Mouse (Mus musculus): ENCODE results near the gene Hipk2.
A peak's percentile ranks its signal among the peaks of the same experiment; 100 is the strongest.

Hipk2 gene

DNA sequence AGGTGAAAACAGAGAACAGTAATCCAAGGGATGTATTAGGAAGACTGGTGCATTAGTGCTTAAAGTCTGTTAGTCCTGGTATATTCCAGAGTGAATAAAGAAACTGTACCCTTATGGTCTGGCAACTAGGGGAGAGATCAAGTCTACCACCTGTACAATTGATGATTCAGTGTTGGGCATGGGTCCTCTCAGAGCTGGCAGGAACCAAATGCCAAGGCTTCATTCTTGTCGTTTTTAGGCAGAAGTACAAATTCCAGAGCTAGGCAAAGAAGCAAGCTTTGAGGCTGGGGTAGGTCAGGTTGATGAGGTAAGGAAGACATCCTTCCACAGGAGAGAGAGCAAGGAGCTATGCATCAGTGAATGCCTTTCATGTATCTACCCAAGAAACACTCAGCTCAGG lies 35.2 kb downstream of the Hipk2 start:
- no peaks in the 10 kb centered on the region for H3K27me3 ChIP-seq (ENCODE audit: control insufficient read depth, insufficient read depth, low read length, poor library complexity, severe bottlenecking)
- H3K36me3 ChIP-seq (ENCODE audit: control insufficient read depth, insufficient read depth, low read length, poor library complexity, severe bottlenecking) = no peaks in the 10 kb centered on the region
- DNase-seq (ENCODE audit: low read depth, low spot score) = no peak

DNA sequence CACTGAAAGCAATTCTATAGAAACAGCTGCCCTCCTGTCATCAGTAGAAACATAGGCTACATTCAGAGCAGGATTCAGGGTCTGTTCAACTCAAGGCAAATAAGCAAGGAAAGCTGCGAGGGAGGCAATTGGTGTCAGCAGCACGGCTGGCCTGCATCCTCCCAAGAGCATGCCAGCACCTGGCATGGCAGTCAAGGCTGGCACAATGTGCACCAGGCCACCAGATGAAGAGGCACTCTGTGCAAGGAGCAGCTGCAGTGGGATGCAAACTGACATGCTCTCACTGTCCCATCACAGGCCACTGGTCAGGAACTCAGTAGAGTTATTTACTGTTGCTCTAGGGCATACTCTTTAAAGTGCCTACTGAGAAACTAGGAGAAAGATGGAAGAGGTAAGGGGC lies 35.6 kb downstream of the Hipk2 start:
- no peaks in the 10 kb centered on the region for H3K27me3 ChIP-seq (ENCODE audit: control insufficient read depth, insufficient read depth, low read length, poor library complexity, severe bottlenecking)
- H3K36me3 ChIP-seq (ENCODE audit: control insufficient read depth, insufficient read depth, low read length, poor library complexity, severe bottlenecking) = no peaks in the 10 kb centered on the region
- no peak for DNase-seq (ENCODE audit: low read depth, low spot score)

DNA sequence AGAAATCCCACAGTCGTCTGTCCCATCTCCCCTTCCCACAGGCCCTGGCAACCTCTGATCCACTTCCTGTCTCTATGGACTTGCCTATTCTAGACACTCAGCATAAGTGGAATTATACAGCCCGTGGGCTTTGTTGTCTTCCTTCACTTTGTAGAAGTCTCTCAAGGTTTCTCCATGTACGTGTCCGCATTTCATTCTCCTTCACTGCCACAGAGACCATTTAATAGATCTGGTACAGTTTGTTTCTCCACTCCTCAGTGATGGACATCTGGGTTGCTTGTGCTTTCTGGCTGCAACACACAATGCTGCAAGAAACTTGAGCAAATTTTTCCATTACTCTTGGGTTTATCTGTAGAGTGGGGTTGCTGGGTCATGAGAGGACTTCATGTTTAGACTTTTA lies 36.1 kb downstream of the Hipk2 start:
- no peak for DNase-seq (ENCODE audit: low read depth, low spot score)
- H3K27me3 ChIP-seq (ENCODE audit: control insufficient read depth, insufficient read depth, low read length, poor library complexity, severe bottlenecking) = no peaks in the 10 kb centered on the region

DNA sequence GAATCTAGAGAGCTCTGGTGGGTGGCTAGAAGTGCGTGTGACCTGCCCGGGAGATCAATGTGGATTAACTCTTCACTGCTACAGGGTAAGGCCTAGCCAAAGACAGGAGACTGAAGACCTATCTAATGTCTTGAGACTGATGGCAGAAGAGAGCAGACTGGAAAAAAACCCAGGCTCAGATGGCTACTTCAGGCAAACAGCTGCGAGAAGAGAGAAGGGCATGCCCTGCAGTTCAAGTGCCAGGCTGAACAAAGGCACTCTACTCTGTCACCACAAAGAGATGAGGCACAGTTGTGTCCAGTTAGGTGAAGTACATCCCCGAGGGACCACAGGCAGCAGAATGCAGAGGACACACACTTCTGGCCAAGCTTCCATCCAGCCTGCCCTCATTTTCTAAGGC lies 37.9 kb downstream of the Hipk2 start:
- DNase-seq (ENCODE audit: low read depth, low spot score) = no peak
- no peaks in the 10 kb centered on the region for H3K36me3 ChIP-seq (ENCODE audit: control insufficient read depth, insufficient read depth, low read length, poor library complexity, severe bottlenecking)
- no peaks in the 10 kb centered on the region for H3K27me3 ChIP-seq (ENCODE audit: control insufficient read depth, insufficient read depth, low read length, poor library complexity, severe bottlenecking)

More for the DNA sequence above, 36.1 kb downstream of the Hipk2 start:
- no peaks in the 10 kb centered on the region for H3K36me3 ChIP-seq (ENCODE audit: control insufficient read depth, insufficient read depth, low read length, poor library complexity, severe bottlenecking)

DNA sequence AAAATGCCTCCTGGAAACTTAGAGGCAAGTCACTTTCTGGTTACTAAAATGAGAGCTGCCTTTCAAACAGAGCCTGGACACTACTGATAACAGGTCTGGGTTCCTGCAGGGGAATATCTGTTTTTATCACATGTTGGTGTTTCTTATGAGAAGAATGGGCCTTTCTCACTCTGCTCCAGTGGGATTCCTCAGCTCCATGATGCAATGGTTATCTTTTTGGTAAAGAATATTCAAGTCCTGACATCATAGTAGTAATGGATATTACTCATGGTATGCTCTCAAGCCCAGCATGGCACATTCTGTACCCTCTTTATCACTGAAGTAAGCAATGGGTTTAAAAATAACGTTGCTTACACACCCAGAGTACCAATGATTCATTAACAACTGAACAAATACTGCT lies 40.7 kb downstream of the Hipk2 start:
- H3K27me3 ChIP-seq (ENCODE audit: control insufficient read depth, insufficient read depth, low read length, poor library complexity, severe bottlenecking) = no peaks in the 10 kb centered on the region
- H3K36me3 ChIP-seq (ENCODE audit: control insufficient read depth, insufficient read depth, low read length, poor library complexity, severe bottlenecking) = no peaks in the 10 kb centered on the region
- DNase-seq (ENCODE audit: low read depth, low spot score) = no peak

DNA sequence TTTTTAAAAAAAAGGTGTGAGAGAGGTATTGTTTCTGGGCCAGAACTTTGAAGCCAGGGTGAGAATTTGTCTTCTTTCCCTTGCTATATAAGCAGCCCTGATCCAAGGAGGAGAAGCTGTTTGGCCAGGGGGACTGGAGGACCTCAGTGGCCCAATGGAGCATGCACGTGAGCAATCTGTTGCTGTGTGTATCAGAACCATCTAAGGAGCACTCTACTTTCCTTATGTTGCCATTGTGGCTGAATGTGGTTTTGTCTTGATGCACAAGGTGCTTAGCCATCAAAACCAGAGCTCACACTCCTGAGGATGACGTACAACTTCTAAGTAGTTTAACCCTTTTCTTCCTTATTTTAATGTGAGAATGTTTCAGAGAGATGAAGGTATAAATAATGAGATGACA lies 41.2 kb downstream of the Hipk2 start:
- Histone ChIP-seq H3K36me3 (ENCODE audit: control insufficient read depth, insufficient read depth, low read length, poor library complexity, severe bottlenecking) (no peaks in the 10 kb centered on the region), H3K27me3 (ENCODE audit: control insufficient read depth, insufficient read depth, low read length, poor library complexity, severe bottlenecking) (no peaks in the 10 kb centered on the region)
- no peak for DNase-seq (ENCODE audit: low read depth, low spot score)

DNA sequence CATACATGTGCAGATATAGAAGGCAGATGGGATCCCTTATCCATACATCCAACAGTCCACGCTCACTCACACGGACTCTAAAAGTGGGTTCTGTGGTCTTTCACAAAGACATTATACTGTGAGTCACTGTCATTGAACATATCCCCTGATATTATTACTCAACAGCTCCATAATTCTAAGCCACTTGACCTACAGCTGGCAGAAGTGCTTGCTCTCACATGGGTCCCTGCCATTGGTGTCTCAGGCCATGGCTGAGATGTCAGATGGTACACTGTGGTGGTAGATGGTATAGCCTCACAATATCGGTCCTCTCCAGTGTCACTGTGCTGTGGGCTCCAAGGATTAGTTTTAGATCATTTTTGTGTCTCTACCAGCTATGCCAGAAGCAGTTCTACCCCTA lies 42.2 kb downstream of the Hipk2 start:
- Histone ChIP-seq H3K36me3 (ENCODE audit: control insufficient read depth, insufficient read depth, low read length, poor library complexity, severe bottlenecking) (no peaks in the 10 kb centered on the region), H3K27me3 (ENCODE audit: control insufficient read depth, insufficient read depth, low read length, poor library complexity, severe bottlenecking) (no peaks in the 10 kb centered on the region)
- no peak for DNase-seq (ENCODE audit: low read depth, low spot score)

DNA sequence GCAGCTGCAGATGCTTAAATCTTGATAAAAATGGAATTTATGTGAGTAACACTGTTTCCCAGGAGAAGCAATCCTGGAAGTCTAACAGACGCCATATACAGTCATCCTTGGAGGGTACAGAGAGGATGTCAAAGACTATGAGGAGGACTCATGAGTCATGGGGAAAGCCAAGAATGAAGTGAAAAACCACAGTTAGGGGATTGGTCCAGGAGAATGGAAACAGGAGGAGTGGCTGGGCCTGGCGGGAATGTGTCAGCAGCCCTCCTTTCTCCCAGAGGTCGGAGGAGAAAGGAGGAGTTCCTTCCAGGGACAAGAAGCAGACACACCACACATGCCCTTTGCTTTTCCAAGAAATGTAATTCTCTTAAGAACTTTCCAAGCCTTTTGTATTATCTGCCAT lies 46.5 kb downstream of the Hipk2 start:
- Histone ChIP-seq H3K27me3 (ENCODE audit: control insufficient read depth, insufficient read depth, low read length, poor library complexity, severe bottlenecking) (no peaks in the 10 kb centered on the region), H3K36me3 (ENCODE audit: control insufficient read depth, insufficient read depth, low read length, poor library complexity, severe bottlenecking) (no peaks in the 10 kb centered on the region)
- DNase-seq (ENCODE audit: low read depth, low spot score) = no peak

DNA sequence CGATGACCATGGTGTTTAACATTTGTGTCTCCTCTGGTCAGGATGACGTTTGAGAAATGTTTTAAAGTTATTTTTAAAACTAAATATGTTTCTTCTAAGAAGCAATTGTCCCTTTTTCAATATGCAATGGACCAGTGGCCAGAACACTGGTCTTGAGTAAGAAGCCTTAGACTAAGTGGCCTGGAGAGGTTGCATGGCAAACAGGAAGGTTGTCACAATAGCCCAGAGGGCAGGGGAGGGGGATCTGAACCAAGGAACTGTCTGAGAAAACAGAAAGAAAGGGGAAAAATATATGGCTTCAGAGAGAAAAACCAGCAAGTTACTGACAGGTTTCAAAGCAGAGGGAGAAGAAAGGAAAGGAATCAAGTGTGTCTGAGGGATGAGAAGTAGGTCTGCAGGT lies 47.8 kb downstream of the Hipk2 start:
- DNase-seq (ENCODE audit: low read depth, low spot score) = no peak
- no peaks in the 10 kb centered on the region for H3K36me3 ChIP-seq (ENCODE audit: control insufficient read depth, insufficient read depth, low read length, poor library complexity, severe bottlenecking)
- H3K27me3 ChIP-seq (ENCODE audit: control insufficient read depth, insufficient read depth, low read length, poor library complexity, severe bottlenecking) = no peaks in the 10 kb centered on the region

DNA sequence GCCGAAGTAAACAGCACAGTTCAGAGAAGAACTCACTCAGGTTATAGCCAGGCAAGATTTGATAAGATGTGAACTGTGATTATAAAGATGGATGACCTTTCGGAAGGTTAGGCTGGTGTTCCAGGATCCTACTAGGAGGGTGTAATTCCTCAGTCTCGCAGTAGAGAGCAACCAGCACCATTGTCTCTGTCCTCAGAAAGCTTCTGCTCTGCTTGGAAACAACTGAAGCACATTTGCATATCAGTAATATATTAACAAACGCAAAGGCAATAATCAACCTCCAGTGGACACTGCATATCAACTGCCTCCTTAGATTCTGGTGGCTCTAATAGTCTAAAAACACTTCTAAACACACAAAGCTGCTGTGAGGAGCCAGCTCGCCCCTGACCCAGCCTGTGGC lies 48.5 kb downstream of the Hipk2 start:
- no peaks in the 10 kb centered on the region for H3K36me3 ChIP-seq (ENCODE audit: control insufficient read depth, insufficient read depth, low read length, poor library complexity, severe bottlenecking)
- no peak for DNase-seq (ENCODE audit: low read depth, low spot score)
- no peaks in the 10 kb centered on the region for H3K27me3 ChIP-seq (ENCODE audit: control insufficient read depth, insufficient read depth, low read length, poor library complexity, severe bottlenecking)

DNA sequence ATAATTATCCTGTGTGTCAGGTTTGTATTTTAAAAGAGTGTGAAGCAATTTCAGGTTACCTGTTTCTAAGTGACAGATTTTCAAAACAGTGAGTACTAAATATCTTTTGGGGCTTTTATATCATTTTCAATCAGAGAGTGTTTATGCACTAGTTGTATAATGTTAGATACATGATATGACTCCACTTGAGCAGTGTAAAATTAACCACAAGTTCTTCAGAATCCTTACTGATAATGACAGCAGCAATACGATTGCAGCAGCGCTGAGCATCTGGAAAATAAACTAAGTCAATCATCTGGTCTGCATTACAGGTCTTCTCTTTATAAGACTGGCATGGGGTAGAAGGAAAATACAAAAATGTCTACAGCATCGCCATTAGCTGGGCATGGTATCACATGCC lies 49.1 kb downstream of the Hipk2 start:
- H3K36me3 ChIP-seq (ENCODE audit: control insufficient read depth, insufficient read depth, low read length, poor library complexity, severe bottlenecking) = no peaks in the 10 kb centered on the region
- DNase-seq (ENCODE audit: low read depth, low spot score) = no peak
- no peaks in the 10 kb centered on the region for H3K27me3 ChIP-seq (ENCODE audit: control insufficient read depth, insufficient read depth, low read length, poor library complexity, severe bottlenecking)

DNA sequence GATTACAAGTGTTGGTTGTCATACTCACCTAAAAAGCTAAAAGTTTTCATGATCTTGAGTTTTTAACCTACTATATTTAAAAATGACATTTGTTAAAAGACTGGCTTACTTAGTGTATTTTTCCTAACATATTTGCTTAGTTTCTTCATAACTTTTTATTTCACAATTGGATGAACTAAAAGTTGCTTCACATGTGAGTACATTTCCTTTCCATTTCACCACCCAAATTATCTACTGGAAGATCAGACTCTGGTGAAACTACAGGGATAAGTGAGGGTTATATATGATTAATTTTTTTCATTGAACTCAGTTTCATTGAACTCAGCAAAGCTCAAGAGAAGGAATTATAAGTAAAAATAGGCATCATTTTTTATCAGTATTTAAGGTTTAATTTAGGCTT lies 50.1 kb downstream of the Hipk2 start:
- DNase-seq (ENCODE audit: low read depth, low spot score) = no peak
- Histone ChIP-seq H3K36me3 (ENCODE audit: control insufficient read depth, insufficient read depth, low read length, poor library complexity, severe bottlenecking) (no peaks in the 10 kb centered on the region), H3K27me3 (ENCODE audit: control insufficient read depth, insufficient read depth, low read length, poor library complexity, severe bottlenecking) (no peaks in the 10 kb centered on the region)

DNA sequence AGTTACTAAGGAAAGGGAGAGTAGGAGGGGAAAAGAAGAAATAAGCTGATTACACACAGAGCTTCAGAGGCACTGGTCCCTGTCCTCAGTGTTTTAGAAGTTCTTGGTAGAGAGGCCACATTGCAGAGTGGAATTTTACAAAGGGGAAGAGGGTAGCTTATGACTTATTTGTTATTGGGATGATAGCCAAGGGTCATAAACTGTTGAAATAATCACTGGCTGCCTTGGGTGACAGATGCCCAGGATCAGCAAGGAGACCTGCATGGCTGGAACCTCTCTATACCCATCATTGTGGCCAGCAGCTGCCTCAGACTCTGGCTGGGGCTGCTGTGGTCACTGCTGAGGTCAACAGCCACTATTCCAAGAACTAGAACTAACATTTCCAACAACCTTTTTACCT lies 52.1 kb downstream of the Hipk2 start:
- no peak for DNase-seq (ENCODE audit: low read depth, low spot score)
- Histone ChIP-seq H3K27me3 (ENCODE audit: control insufficient read depth, insufficient read depth, low read length, poor library complexity, severe bottlenecking) (no peaks in the 10 kb centered on the region), H3K36me3 (ENCODE audit: control insufficient read depth, insufficient read depth, low read length, poor library complexity, severe bottlenecking) (no peaks in the 10 kb centered on the region)

DNA sequence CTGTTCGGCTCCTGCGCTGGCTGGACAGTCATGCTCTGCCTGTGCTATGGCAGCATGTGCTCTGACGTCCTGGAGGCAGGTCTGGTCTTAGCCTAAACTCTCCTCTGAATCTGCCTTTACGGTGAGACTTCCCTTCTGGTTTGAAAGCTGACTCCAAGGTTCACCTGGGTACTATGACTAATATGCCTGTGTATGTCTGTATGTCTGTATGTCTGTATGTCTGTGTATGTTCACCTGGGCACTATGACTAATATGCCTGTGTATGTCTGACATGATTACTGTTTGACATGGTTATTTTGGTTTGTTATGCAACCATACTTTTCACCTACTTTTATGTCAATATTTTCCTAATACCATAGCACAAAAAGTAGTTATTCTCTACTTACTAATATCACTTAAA lies 52.8 kb downstream of the Hipk2 start:
- no peaks in the 10 kb centered on the region for H3K36me3 ChIP-seq (ENCODE audit: control insufficient read depth, insufficient read depth, low read length, poor library complexity, severe bottlenecking)
- no peaks in the 10 kb centered on the region for H3K27me3 ChIP-seq (ENCODE audit: control insufficient read depth, insufficient read depth, low read length, poor library complexity, severe bottlenecking)
- DNase-seq (ENCODE audit: low read depth, low spot score) = no peak

DNA sequence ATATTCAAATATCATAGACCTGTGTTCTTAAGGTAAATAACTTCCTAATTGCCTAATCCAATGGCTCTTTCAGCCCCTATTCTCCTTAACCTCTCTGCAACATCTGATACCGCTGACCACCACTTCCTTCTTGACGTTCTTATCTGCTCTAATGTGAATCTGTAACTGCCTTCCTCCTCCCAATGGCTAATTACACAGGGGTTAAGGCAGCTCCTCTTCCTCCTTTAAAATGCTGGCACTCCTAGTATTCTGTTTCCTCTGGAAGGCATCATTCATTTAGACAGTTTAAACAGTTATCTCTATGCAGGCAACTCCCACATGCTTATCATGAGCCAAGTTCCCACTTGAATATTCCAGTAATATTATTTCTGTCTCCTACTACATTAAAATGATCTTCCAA lies 54.3 kb downstream of the Hipk2 start:
- Histone ChIP-seq H3K27me3 (ENCODE audit: control insufficient read depth, insufficient read depth, low read length, poor library complexity, severe bottlenecking) (no peaks in the 10 kb centered on the region), H3K36me3 (ENCODE audit: control insufficient read depth, insufficient read depth, low read length, poor library complexity, severe bottlenecking) (no peaks in the 10 kb centered on the region)
- DNase-seq (ENCODE audit: low read depth, low spot score) = no peak

DNA sequence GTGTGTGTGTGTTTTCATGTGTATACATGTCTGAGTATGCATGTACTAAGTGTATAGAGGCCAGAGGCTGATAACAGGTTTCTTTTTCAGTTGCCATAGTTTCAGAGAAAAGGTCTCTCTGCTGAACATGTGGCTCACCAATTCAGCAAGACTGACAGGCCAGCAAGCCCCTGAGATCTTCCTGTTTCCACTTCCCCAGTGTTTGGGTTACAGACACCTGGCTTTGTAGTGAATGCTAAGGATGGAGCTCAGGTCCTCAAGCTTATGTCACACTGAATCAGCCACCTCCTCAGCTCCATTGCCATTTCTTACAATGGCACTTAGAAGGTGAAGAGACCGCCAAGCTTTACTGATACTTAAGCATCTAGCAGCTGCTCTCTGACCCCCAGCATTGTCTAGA lies 55.1 kb downstream of the Hipk2 start:
- H3K36me3 ChIP-seq (ENCODE audit: control insufficient read depth, insufficient read depth, low read length, poor library complexity, severe bottlenecking) = no peaks in the 10 kb centered on the region
- DNase-seq (ENCODE audit: low read depth, low spot score) = peak; percentile 11
- no peaks in the 10 kb centered on the region for H3K27me3 ChIP-seq (ENCODE audit: control insufficient read depth, insufficient read depth, low read length, poor library complexity, severe bottlenecking)
